Mouse (Mus musculus): ENCODE measurements around the gene Twf2.

DNA sequence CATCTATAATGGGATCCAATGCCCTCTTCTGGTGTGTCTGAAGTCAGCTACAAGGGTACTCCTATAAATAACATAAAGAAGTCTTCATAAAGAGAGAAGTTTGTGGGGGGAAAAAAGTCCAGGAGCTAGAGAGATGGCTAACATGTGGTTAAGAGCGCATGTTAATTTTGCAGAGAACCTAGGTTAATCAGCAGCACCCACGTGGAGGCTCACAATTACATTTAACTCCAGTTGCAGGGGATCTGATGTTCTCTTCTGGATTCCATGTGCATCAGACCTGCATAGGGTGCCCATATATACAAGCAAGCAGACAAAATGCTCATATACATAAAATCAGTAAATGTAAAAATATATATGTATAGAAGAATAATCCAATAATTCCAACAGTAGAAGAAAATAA, 29.5 kb upstream of the Twf2 start:
- no peak for TF ChIP-seq CTCF (IDR thresholded peaks at IDR 0.05)
- no peak for TF ChIP-seq EP300 (IDR thresholded peaks at IDR 0.05)

All from lung, postnatal 0 days (tissue).